Mouse (Mus musculus) brain, embryonic 14.5 days (tissue): Measurements from ENCODE around the gene Vkorc1.

Experiments used
- CTCF ChIP-seq: fragments of 200-500 bp; IDR thresholded peaks from 2 replicates; pipeline ENCODE4 v1.5.1; 2012; ENCODE audit warnings: inconsistent platforms, mild to moderate bottlenecking, moderate library complexity, borderline replicate concordance; ENCODE audit not compliant: insufficient read depth, insufficient read length; ENCODE audit errors: extremely low read depth
- POLR2A ChIP-seq: fragments of 200-500 bp; IDR thresholded peaks from 2 replicates; pipeline ENCODE4 v1.6.1; 2012; ENCODE audit warnings: mild to moderate bottlenecking, inconsistent platforms, borderline replicate concordance; ENCODE audit not compliant: poor library complexity, insufficient read depth, insufficient read length, severe bottlenecking; ENCODE audit errors: extremely low read depth

DNA sequence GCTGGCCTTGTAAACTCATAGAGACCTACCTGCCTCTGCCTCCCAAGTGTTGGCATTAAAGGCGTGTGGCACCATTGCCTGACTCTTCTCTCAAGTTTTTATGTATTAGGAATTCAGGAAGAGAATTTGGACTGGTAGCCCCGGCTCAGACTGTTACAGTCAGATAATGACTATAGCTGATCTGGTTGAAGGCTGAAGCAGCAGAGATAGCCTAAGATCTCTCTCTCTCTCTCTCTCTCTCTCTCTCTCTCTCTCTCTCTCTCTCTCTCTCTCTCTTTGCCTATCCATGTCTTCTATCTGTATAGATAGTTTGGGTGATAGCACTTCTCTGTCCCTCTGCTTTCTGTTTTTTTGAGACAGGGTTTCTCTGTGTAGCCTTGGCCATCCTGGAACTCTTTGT is 6.4 kb upstream of the Vkorc1 start:
- no peak for TF ChIP-seq CTCF
- TF ChIP-seq POLR2A: no peak
